Mouse (Mus musculus) stomach, postnatal 0 days (tissue): ENCODE data around the gene Foxn3.

Source experiments
- CTCF ChIP-seq: IDR thresholded peaks from 2 replicates; pipeline ENCODE4 v1.5.1; 2016; ENCODE audit warnings: antibody characterized with exemption, low read depth, mild to moderate bottlenecking, moderate library complexity
- EP300 ChIP-seq: optimal IDR thresholded peaks from 2 replicates; pipeline ENCODE3; 2016; ENCODE audit warnings: antibody characterized with exemption

- TF ChIP-seq CTCF = no peak
- no peak for TF ChIP-seq EP300
These were observed 305.8 kb downstream of the Foxn3 start for GRCm38 (mm10) chr12:99257570-99257969.
